Mouse (Mus musculus): ENCODE data around the gene Dlst.
"Not testable (repeated sequence)": the region's sequence is repeated elsewhere in the genome, so short reads cannot be mapped to it uniquely, and the experiment has no call there.

The Dlst gene

DNA sequence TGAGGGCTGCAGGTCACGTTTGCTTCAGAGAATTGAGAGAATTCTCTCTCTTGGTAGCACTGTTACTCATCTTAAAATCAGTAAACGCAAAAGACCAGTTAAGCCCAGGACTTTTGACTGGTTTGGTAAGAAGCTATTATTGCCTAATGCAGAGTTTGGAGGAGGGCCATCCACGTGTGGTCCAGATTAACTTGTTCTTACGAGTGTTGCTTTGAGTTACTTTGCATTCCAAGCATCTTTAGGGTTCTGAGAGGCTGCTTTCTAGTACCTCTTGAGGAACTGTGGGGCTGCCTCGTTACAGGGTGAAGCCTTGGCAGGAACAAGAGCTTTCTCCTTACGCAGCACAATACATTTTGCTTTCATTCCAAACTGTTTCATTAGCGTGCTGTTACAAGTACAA lies 5.0 kb downstream of the Dlst start:
- DNase-seq: peak; percentile 72

GRCm38 (mm10) chr12:85121806-85122459 lies 11.3 kb downstream of the Dlst start:
- DNase-seq: no peak

DNA sequence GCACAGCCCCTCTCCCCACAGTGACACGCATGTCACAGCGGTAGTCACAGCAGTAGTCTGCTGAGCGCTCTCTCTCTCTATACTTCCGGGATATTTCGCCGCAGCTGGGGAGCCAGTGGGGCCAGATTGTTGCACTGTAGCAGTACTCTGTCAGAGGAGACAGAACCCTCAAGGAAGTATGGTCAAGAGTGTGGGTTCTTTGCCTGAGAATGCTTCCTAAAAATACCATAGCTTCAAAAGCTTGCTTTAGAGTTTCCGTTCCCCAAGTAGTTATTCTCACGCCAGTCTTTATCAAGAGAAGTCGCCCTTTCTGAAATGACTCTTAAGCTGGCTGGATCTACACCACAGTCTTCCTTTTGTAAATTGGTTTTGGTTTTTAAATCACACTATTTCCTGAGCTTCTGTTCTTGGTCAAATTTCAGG lies 12.5 kb downstream of the Dlst start:
- no peak for DNase-seq

- DNase-seq: no peak
Observed at GRCm38 (mm10) chr12:85123645-85124044, 13.0 kb downstream of the Dlst start.

DNA sequence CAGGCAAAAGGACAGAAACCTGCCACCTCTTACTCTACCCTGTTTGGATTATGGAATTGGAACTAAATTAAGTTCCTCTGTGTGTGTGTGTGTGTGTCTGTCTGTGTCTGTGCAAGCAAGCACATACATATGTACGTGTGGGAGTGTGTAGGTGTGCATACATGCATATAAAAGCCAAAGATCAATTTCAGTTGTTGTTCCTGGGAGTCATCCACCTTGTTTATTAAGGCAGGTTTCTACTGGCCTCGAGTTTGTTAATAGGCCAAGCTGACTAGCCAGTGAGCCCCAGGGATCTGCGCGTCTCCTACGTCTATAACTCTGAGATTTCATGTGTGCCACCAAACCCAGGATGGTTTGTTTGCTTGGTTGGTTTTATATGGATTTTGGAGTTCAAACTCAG lies 14.1 kb downstream of the Dlst start:
- no peak for DNase-seq

DNA sequence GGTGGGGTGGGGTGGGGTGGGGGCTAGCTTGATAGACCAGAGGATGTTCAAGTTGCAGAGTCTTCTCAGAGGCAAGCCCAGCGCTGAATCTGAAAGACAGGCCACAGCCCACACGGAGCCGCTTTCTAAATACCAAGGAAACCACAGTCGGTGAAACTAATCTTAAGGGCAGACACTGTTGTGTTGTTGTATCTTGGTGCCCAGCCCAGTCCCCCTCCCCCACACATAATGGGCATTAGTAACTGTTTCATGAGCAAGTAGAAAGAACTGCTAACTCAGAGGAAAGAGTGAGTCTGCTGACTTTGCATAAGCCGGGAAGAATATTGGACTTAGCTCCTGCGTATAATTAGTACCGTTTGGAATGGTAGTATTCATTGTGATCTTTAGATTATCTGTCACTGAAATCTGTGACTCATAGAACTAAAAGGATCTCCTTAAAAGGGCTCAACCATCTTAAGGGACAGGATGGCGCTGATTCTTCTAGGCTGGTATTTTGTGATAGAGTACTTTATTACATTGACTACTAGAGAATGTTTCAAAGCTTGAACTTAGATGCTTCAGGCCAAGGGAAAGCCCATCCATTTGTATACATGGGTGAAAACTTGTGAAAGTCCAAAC lies 16.5 kb downstream of the Dlst start:
- no peak for DNase-seq

- DNase-seq: no peak
Observed at GRCm38 (mm10) chr12:85129426-85129978, 18.9 kb downstream of the Dlst start.

DNA sequence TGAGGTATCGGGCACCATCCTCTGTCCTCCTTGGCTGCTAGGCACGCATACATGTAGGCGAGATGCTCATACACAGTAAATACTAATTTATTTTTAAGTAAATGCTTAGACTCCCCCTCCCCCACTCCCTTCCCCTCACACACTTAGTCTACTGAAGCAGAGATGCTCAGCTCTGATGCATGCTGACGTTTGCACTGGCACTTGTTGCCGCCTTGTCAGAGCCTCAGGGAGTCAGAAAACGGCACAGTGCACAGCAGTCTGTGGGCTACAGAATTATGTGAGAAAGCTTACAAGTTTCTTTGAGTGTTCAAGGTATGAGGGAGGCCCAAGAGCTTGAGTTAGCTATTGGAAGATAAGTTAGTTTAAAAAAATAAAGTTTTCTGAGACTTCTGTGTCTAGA lies 20.7 kb downstream of the Dlst start:
- DNase-seq: no peak

GRCm38 (mm10) chr12:85134043-85134794 lies 23.6 kb downstream of the Dlst start:
- no peak for DNase-seq

DNA sequence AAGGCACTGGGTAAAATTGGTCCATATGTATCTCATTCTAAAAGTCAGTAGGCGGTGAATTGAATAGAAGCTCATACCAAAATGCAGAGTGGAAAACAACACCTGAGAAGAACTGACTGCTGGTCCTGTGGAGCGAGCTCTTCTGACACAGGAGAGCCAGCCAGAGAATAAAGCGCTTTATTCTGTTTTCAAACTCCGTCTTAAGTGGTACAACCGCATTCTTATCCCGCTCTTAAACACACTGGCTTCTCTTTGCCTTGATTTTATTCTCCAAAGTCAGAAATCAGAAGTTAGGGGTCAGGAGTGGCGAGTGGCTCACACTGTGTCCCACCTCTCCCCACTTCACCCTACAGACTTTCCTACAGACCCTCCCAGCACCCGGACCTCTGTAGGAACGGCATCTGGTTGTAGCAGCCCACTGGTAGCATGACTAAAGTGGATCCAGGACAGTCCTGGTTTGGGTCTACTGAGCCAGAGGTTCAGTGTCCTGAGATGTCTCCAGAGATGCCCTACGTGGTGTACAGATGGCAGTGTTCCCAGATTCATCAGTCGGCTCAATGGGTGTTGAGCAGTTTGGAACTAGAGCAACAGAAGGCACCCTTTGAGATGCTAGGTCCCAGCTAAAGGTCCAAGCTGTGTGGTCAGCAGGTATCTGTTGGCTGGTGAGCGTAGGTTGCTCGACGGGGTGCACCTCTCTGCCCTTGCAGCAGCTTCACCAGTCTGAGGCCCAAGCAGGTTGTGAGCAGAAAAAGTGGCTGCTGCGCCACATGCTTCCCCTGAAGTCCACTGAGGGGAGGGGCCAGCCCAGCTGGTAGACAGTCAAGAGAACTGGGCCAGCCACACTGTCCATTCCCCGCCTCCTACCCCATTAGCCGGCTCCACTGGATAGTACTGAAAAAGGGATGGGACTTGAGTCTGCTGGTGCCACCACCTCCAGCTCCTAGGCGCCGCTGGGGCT lies 25.2 kb downstream of the Dlst start:
- peak; percentile 65 for DNase-seq

DNA sequence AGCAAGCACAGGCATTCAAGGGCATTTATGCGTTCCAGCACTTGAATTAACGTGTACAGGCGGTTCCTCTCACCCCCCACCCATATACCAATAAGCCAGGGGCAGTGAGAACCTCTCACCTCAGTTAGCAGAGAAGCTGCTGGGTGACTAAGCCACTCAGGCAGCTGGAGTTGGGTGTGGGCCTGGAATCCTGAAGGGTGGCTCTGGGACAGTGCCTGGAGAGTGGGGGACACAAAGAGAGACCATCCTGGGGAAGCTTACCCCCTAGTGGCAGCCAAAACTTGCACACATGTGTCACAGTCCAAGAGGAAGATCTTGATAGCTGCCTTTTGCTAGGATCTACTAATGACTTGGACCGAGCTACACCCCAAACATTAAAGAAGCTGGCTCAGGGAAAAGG lies 26.0 kb downstream of the Dlst start:
- DNase-seq: no peak

- no peak for DNase-seq
Observed at GRCm38 (mm10) chr12:85140036-85140701, 29.5 kb downstream of the Dlst start.

DNA sequence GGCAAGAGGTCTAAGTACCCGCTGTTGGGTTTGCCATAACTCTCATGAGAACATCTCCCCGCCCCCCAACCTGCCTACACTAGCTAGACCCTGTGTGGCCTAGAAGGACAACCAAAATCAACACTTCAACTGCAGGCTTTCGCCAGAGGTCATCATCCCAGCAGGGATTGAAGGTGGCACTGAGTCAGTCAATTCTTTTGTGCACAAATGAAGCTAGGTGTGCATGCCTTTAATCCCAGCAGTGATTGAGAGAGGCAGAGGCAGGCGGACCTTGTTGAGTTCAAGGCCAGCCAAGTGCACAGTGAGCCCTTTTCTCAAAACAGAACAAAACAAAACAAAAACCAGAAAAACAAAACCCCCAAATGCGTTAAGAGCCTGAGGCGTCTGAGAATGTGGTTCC lies 30.5 kb downstream of the Dlst start:
- no peak for DNase-seq

DNA sequence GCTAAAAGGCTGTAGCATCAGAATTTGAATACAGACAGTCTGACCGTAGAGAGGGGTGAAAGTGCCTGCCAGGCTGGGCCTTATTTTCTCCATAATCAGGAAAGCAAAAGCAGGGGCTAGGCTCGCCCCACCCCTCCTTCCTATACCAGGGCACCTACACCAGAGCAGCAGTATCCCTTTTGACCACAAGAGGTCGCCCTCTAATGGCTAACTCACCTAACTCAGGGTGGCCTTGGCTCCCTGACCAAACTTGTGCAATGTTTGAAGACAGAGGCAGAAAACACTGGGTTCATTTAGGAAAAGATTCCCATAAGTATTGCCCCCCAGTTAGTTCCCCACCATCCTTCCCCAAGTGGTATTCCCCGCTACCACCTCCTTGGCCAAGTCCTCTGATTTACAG lies 32.2 kb downstream of the Dlst start:
- peak; percentile 90 for DNase-seq

GRCm38 (mm10) chr12:85144276-85144675 lies 33.6 kb downstream of the Dlst start:
- not testable (repeated sequence) for DNase-seq

GRCm38 (mm10) chr12:85144821-85145220 lies 34.2 kb downstream of the Dlst start:
- no peak for DNase-seq

DNA sequence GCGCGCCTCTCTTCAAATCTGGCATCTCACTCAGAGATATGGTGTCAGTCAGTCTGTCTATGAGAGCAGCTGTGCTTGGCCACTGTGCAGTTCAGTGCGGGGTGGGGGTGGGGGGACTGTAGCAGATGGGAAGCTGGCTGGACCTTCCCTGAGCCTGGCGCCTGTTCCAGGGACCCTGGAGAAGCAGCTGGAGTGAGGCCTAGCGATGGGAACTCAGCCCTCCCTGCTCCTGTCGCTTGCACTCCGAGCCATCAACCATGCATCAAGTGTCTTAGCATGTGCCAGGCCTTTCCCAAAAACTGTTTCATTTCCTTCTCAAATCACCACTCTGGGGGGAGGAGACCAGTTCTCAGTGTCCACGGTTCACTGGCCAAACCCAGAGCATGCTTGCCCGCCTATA lies 35.0 kb downstream of the Dlst start:
- DNase-seq: peak; percentile 70

- DNase-seq: peak; percentile 72
Observed at GRCm38 (mm10) chr12:85146355-85146754, 35.7 kb downstream of the Dlst start.

DNA sequence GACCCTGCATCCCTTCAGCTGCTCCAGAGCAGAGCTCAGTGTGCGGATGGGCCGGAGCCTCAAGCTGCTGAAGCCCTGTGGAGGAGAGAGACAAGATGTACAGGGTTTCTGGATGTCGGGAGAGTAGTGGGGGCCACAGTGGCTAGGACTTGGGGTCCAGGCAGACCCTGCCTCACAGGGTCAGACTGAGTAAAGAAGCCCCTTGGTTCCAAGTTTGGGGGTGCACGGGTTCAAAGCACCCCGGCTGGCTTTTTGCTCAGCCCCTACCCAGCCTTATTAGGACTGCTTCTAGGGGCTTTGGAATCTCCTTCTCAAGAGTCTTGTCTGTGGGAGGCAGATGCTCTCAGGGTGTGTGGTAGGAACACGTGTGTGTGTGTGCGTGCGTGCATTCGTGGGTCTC lies 36.2 kb downstream of the Dlst start:
- DNase-seq: no peak

GRCm38 (mm10) chr12:85150321-85151001 lies 39.8 kb downstream of the Dlst start:
- no peak for DNase-seq

- peak; percentile 46 for DNase-seq
Observed at GRCm38 (mm10) chr12:85151002-85151774, 40.6 kb downstream of the Dlst start, which contains the start of gene Rps6kl1. Gene Rps6kl1, minus strand, starts transcription at chr12:85151264.
